Mouse (Mus musculus) heart, adult 2 months (tissue): Measurements from ENCODE around the gene Mrpl2. TPM values are rescaled to one million over a fixed set of nuclear protein-coding genes. Genes with fewer than 3 reads are reported as not detected.
A peak's percentile ranks its signal among the peaks of the same experiment; 100 is the strongest.

Experiments used
- DNase-seq, 2 experiments: peaks; one replicate each; pipeline ENCODE4 v3.0.0; 2021
- H3K27ac ChIP-seq: fragments of 200-600 bp; 2 replicates; pipeline ENCODE4 v1.8.1; 2022
- H3K27me3 ChIP-seq: fragments of 200-500 bp; 2 replicates; pipeline ENCODE4 v1.6.1; 2012; ENCODE audit warnings: mild to moderate bottlenecking, low read length, inconsistent platforms, mixed read lengths; ENCODE audit not compliant: control insufficient read depth, insufficient read depth
- H3K36me3 ChIP-seq: fragments of 200-500 bp; 2 replicates; pipeline ENCODE4 v1.6.1; 2012; ENCODE audit warnings: low read length, inconsistent platforms; ENCODE audit not compliant: control insufficient read depth, insufficient read depth
- H3K4me1 ChIP-seq: fragments of 200-500 bp; 2 replicates; pipeline ENCODE4 v1.6.1; 2011; ENCODE audit warnings: low read length; ENCODE audit not compliant: control insufficient read depth, insufficient read depth
- H3K4me3 ChIP-seq: fragments of 200-600 bp; 2 replicates; pipeline ENCODE4 v1.8.1; 2022
- H3K79me2 ChIP-seq: fragments of 200-500 bp; replicated peaks from 2 replicates; pipeline ENCODE4 v1.6.1; 2012; ENCODE audit warnings: mild to moderate bottlenecking, inconsistent platforms, low read length, moderate library complexity, mixed read lengths; ENCODE audit not compliant: control insufficient read depth, insufficient read depth
- H3K9ac ChIP-seq: fragments of 200-500 bp; 2 replicates; pipeline ENCODE4 v1.6.1; 2012; ENCODE audit warnings: low read depth, mild to moderate bottlenecking, control low read depth, inconsistent platforms, low read length, mixed read lengths
- CTCF ChIP-seq: fragments of 200-600 bp; IDR thresholded peaks from 2 replicates; pipeline ENCODE4 v1.8.1; 2022; ENCODE audit warnings: antibody characterized with exemption, mild to moderate bottlenecking, moderate library complexity
- EP300 ChIP-seq: fragments of 200-500 bp; IDR thresholded peaks from 2 replicates; pipeline ENCODE4 v1.6.1; 2011; ENCODE audit warnings: low read depth, low read length, control low read depth; ENCODE audit not compliant: insufficient read depth
- POLR2A ChIP-seq: fragments of 200-500 bp; IDR thresholded peaks from 2 replicates; pipeline ENCODE4 v1.6.1; 2011; ENCODE audit warnings: mild to moderate bottlenecking, low read depth, low read length, control low read depth; ENCODE audit not compliant: insufficient read depth
- WGBS: fragments of 180-500 bp; shearing (Covaris S2); methylation state at CpG from one replicate; pipeline ENCODE4 v1.1.7; 2018; 5-methylcytosine and 5-hydroxymethylcytosine counted together
- intact Hi-C: fragments of 180-260 bp; cut with DNase I; formaldehyde crosslinking; loops from one replicate; pipeline ENCODE4 v1.15.1; 2025
- polyA plus RNA-seq: library from polyadenylated mRNA; depleted of rRNA; stranded (reverse); fragments of >200 nt; gene quantifications from 2 replicates; pipeline ENCODE4 v1.2.3, GENCODE M21; 2012
- total RNA-seq, 2 experiments: library from RNA; stranded (reverse); gene quantifications; 2 replicates each; pipeline ENCODE4 v1.2.3; 2021

Mrpl2 gene
- total and polyA plus RNA-seq, 3 experiments = 87.8 to 132 (median 112) TPM

DNA sequence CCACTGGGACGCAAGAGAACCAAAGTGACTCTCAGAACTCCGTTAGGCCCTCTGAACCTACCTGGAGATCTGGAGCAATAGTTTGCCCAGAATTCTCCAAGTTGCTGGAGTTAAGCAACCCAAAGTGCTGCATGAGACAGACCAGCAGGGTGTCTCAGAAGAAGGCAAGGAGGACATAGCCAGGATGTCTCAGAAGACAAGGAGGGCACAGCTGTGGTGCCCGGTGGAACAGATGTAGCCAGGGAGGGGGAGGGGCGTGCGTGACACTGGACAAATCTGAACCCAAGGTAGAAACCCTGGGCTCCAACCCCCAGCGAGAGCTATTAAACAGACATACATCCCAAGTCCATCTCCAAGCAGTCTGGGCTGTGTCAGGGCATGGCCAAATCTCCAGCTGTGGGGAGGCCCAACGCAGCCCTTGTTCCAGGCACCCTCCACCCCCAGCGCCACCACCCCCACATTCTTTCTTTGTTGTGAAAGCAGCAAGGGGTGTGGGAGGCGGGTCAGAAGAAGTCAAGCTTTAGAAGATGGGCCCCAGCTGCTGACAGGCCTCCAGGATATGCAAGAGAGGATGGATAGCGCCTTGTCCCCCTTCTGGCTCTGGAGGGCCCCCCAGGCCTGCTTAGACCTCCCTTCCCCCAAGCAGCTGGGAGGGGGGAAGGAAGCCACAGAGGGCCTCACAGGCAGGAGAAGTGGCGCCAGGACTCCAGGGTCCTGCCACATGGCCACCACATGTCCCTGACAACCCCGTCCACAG, 16.2 kb upstream of the Mrpl2 start:
- H3K27me3 ChIP-seq = no peaks in the 10 kb centered on the region
- peak overlapping the region; percentile 81; the same call in 1 of the 2 replicates for H3K9ac ChIP-seq
- peaks cover 2% of the 10 kb centered on the region for H3K4me1 ChIP-seq
- intact Hi-C loops = no loop called here
- TF ChIP-seq EP300 (no peak), POLR2A (no peak), CTCF (no peak)
- H3K79me2 ChIP-seq = no peaks in the 10 kb centered on the region
- DNase-seq = peak; percentile 52 to 63
- H3K27ac ChIP-seq = no peak overlapping the region
- no peaks in the 10 kb centered on the region for H3K36me3 ChIP-seq
- peak overlapping the region; percentile 72 for H3K4me3 ChIP-seq
- WGBS = 36% methylated on average over 12 of the region's 12 CpGs

DNA sequence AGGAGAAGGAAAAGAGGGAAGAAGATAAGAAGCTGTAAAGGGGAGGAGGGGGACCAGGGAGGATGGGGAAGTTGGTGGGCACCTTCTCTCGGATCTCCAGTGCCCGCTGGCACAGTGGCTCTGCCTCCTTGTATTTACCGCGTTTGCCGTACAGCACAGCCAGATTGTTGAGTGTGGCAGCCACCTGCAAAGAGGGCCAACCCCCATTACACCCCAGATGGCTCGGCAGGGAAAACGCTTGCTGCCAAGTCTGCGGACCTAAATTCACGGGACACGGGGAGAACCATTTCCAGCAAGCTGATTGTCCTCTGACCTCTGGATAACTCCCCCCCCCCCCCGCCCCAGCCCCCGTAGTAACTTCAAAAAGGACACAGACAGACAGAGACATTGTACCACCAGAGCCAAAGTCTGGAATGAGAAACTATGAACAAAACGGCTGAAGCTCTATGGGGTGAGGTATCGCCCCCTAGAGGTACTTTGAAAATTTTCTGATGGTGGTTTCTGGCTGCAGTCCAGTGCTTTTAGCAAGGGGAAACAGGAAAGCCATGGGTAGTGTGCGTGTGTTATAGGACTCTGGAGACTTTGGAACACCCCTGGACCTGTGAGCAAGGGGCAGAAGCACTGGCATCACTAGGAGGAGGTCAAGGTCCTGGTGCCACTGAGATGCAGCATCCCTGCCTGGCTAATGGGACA, 9.1 kb upstream of the Mrpl2 start:
- no peaks in the 10 kb centered on the region for H3K36me3 ChIP-seq
- 26% methylated on average over 15 of the region's 15 CpGs for WGBS
- peak; percentile 54 to 63 for DNase-seq
- no peak overlapping the region for H3K27ac ChIP-seq
- peaks cover 2% of the 10 kb centered on the region for H3K4me1 ChIP-seq
- H3K4me3 ChIP-seq = no peak overlapping the region
- TF ChIP-seq CTCF = peak; percentile 78
- no peak for TF ChIP-seq POLR2A
- intact Hi-C loops = loop anchor here (2.0 to 5.0 kb wide), 2 partner anchors 35 to 112 kb away; no protein-coding TSS in a partner anchor
- H3K79me2 ChIP-seq = no peaks in the 10 kb centered on the region
- no peaks in the 10 kb centered on the region for H3K27me3 ChIP-seq
- H3K9ac ChIP-seq = no peak overlapping the region

DNA sequence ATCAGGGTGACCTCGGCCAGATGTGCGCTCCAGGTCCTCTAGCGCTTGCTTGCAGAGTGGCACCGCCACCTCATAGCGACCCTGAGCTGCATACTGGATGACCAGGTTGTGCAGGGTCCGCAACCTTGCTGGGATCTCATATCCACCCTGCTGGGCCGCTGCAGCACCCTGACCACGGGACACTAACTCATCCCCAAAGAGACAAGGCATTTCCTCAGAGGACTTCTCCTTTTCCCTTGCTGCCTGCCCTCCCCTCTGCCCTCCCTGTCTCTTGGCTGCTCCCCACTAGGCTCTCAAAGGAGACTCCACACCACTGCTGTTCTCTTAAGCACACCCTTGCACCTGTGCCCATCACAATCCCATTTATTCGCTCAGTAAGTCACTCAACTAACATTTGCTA, 6.1 kb upstream of the Mrpl2 start:
- TF ChIP-seq CTCF = no peak
- TF ChIP-seq EP300 = no peak
- H3K27ac ChIP-seq = no peak overlapping the region
- peaks cover 5% of the 10 kb centered on the region for H3K4me1 ChIP-seq
- no peaks in the 10 kb centered on the region for H3K36me3 ChIP-seq
- intact Hi-C loops = loop anchor here (5.0 kb wide), 2 partner anchors 38 to 83 kb away; partner anchors contain the start of gene Srf
- 79% methylated on average over 9 of the region's 9 CpGs for WGBS
- H3K4me3 ChIP-seq = no peak overlapping the region
- no peak for DNase-seq
- H3K27me3 ChIP-seq = no peaks in the 10 kb centered on the region
- no peaks in the 10 kb centered on the region for H3K79me2 ChIP-seq
- no peak overlapping the region for H3K9ac ChIP-seq

DNA sequence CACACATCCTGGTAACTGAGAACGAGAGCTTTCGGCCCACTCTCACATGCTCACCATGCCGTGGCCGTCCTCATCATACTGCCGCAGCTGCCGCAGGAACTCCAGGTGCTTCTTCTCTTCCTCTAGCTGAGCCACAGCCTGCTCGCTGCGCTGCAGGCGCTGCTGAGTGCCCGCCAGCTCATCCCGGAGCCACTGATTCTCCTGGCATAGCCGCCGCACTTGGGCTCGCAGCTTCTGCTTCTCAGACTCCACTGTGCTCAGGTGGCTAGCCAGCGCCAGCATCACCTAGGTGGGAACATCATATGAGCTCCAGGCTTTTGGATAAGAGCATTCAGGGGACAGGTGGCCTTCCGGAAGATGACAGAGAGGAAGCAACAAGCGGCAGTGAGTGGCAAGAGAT, 4.0 kb upstream of the Mrpl2 start:
- H3K9ac ChIP-seq = no peak overlapping the region
- no peaks in the 10 kb centered on the region for H3K27me3 ChIP-seq
- intact Hi-C loops = loop anchor here (5.0 kb wide), 1 partner anchor 85 kb away; the partner anchor contains the start of gene Srf
- WGBS = 93% methylated on average over 17 of the region's 17 CpGs
- no peaks in the 10 kb centered on the region for H3K36me3 ChIP-seq
- no peaks in the 10 kb centered on the region for H3K79me2 ChIP-seq
- no peak for TF ChIP-seq EP300
- no peak for TF ChIP-seq POLR2A
- TF ChIP-seq CTCF = no peak
- DNase-seq = no peak
- H3K4me1 ChIP-seq = peaks cover 5% of the 10 kb centered on the region
- H3K27ac ChIP-seq = no peak overlapping the region
- no peak overlapping the region for H3K4me3 ChIP-seq

DNA sequence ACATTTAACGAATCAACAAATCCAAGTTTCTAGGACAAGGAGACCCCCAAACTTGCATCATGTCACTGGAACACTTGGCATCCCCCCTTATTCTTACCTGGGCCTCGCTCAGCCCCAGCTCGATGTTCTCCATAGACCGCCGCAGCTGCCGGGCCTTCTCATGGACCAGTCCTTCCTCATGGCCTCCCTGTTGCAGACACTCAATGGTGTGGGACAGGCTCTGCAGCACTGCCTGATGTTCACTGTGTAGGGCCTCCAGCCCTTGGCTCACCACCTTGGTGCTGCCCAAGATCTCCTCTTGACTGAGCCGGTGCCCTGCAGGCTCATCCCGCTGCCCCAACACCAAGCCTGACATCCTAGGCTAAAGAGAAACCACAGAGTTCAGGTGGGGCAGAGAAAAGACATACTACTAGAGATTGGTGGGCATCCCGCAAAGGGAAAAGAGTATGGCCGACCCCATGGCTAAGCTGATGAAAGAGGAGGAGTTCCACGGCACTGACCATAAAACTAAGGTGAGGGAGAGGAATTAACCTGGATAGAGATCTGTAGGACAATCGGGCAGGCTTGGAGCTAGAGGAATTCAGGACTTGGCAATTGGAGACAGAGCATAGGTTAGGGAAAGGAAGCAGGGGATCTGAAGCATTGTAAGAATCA, 1.8 kb upstream of the Mrpl2 start:
- intact Hi-C loops = loop anchor here (5.0 kb wide), 1 partner anchor 87 kb away; the partner anchor contains the start of gene Srf
- TF ChIP-seq POLR2A = no peak
- TF ChIP-seq EP300 = no peak
- TF ChIP-seq CTCF = no peak
- Histone ChIP-seq H3K4me1 (peaks cover 3% of the 10 kb centered on the region), H3K9ac (no peak overlapping the region), H3K4me3 (peak overlapping the region; percentile 84; the same call in 1 of the 2 replicates), H3K79me2 (no peaks in the 10 kb centered on the region), H3K36me3 (no peaks in the 10 kb centered on the region), H3K27me3 (no peaks in the 10 kb centered on the region), H3K27ac (no peak overlapping the region; the same call in 1 of the 2 replicates)
- 85% methylated on average over 12 of the region's 12 CpGs for WGBS
- DNase-seq = no peak
